Mouse (Mus musculus): ENCODE data around the gene Cacna1g.

Cacna1g gene

DNA sequence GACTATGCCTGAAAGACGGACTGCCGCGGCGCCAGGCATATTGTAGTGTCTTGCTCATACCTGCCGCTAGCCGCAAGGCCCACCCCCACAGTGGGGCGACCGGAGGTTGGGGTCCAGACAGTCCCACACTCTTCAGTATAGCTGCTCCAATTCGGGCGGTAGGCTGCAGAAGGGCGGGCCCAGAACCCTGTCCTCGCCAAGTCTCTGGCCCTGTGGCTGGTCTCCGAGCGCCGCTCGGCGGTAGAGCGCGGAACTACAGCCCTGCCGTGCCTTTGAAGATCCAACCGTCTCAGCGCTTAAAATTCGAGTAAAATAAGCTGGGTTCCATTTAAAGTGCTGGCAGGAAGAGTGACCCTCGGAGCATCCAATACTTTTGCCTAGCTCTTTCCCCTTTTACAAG, 12.0 kb upstream of the Cacna1g start, which contains the start of gene Spata20:
Spata20 (minus strand) TSS at position 179 of the 400 bp plus-strand sequence.
- TF ChIP-seq GATA4 (IDR thresholded peaks at IDR 0.05; ENCODE audit: insufficient replicate concordance, low read length), result no peak

GRCm38 (mm10) chr11:94485223-94485622, 11.2 kb upstream of the Cacna1g start:
- no peak for TF ChIP-seq GATA4 (IDR thresholded peaks at IDR 0.05; ENCODE audit: insufficient replicate concordance, low read length)

DNA sequence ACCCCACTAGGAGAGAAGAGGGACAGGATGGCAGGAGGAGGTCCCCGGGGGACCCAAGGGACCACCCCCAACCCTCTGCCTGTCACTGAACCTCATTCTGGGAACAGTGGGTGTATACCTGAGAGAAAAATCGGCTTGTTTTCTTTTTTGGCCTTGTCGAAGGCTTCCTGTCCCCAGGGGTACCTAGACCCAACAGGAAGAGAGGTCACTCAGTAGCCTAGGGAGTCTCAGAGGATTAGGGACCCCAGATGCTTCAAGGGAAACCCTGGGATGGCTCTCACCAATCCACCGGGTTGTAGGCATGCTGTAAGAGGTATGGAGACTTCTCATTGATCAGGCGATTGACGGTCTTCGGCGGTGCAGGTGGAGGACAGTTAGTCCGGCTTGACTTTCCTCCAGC, 10.6 kb upstream of the Cacna1g start:
- TF ChIP-seq GATA4 (IDR thresholded peaks at IDR 0.05; ENCODE audit: insufficient replicate concordance, low read length), result no peak

- TF ChIP-seq GATA4 (IDR thresholded peaks at IDR 0.05; ENCODE audit: insufficient replicate concordance, low read length), result no peak
Measured at GRCm38 (mm10) chr11:94483921-94484320, 9.9 kb upstream of the Cacna1g start.

DNA sequence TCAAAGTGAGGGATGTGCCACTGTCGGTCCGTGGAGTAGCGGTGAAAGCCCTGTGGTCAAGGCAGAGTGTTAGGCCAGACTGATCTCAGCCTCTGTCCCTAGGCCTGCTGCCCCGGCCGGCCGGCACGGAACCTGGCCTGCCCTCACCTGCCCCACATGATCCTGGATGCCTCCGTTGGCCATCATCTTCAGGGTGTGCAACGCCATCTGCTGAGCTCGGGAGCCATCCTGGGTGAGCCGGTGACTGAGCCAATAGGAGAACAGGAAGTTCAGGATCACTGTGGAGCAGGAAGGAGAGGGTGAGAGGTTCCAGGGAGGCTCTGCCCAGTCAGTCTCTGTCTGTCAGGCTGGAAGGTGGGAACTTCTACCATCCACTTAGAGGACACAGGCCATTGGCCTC, 9.4 kb upstream of the Cacna1g start:
- no peak for TF ChIP-seq GATA4 (IDR thresholded peaks at IDR 0.05; ENCODE audit: insufficient replicate concordance, low read length)

- no peak for TF ChIP-seq GATA4 (IDR thresholded peaks at IDR 0.05; ENCODE audit: insufficient replicate concordance, low read length)
Measured at GRCm38 (mm10) chr11:94482738-94483137, 8.7 kb upstream of the Cacna1g start.

DNA sequence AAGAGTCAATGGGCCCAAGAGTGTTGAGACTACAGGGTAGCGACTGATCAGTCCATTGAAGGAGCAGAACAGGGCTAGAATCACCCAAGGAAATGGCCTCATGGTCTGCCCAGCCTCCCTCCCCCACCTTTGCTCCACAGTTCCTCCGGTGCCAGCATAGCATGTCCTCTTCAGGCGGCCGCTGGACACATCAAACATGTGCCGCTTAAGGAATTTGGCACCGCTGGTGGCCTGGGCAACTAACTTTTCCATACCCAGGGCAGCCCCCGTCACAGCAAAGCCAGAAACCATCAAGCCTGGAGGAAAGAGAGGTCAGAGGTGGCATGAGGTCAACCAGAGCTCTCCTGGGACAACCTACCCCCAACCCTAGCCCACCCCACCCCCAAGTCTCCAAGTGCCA, 8.0 kb upstream of the Cacna1g start:
- no peak for TF ChIP-seq GATA4 (IDR thresholded peaks at IDR 0.05; ENCODE audit: insufficient replicate concordance, low read length)

DNA sequence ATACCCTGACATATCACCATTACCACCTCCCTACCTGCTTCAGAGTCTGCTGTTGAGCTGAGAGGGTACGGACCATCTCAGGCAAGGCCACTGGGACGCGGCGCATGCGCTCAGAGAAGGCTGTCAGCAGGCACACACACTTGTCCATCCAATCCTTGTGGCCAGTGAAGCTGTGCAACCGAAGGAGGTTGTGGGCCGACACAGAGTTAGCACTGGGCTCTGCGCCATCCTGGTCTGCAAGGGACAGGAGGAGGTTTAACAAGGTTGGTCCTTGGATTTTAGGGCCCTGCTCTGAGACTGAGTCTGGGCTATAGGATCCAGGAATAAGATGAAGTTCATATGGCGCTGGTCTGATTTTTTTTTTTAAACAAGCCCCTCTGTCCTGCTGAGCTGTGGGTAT, 6.4 kb upstream of the Cacna1g start:
- TF ChIP-seq GATA4 (IDR thresholded peaks at IDR 0.05; ENCODE audit: insufficient replicate concordance, low read length), result no peak

- TF ChIP-seq GATA4 (IDR thresholded peaks at IDR 0.05; ENCODE audit: insufficient replicate concordance, low read length), result no peak
Measured at GRCm38 (mm10) chr11:94477651-94478050, 3.7 kb upstream of the Cacna1g start.

- no peak for TF ChIP-seq GATA4 (IDR thresholded peaks at IDR 0.05; ENCODE audit: insufficient replicate concordance, low read length)
Measured at GRCm38 (mm10) chr11:94475722-94476121, 1.7 kb upstream of the Cacna1g start.

DNA sequence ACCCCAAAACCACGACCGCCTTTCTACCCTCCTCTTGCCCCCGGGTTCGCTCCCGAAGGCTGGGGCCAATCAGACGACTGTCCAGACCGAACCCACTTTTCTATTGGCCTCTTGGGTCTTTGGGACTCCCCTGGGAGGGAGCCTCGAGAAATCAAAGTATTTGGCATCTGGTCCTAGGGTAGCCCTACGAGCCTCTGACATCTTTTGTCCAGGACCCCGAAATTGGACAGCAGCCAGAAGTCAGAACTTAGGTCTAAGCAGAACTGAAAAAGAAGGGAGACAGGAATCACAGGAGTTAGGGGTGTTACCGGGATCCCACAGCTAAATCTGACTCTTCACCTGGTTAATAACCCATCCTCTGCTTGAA, 529 bp upstream of the Cacna1g start:
- TF ChIP-seq GATA4 (IDR thresholded peaks at IDR 0.05; ENCODE audit: insufficient replicate concordance, low read length), result no peak

DNA sequence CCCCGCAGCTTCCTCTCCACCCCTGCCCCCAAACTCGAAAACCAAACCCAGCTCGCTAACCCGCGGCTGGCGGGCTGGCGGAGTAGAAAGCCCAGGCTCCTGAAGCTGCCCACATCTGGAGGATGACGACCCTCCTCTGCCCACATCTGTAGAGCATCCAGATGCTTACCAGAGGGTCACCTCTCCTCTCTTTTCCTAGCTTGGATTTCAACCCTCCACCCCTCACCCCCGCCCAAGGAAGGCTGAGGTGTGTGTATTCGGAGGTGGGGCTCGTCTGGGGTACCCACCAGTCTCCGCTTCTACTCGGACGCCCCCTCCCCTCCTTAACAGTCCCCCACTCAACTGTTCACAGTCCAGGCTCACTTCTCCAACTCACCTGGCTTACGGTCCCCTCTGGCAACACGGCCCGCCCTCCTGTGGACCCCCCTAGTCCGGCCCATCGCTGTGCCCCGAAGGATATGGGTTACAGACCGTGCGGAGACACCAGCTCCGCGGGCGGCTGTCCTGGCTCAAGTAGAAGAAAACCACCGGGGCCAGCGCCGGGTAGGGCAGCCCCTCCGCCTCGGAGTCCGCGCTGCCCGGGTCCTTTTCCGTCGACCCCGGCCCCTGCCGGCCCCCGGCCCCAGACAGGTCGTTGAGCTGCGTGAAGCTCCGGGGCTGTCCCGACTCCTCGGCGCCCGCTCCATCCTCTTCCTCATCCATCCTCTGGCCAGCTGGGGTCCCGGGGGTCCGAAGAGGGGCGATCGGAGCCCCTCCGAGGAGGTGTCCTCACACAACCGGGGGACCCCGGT, 887 bp downstream of the Cacna1g start:
- TF ChIP-seq GATA4 (IDR thresholded peaks at IDR 0.05; ENCODE audit: insufficient replicate concordance, low read length), result no peak

DNA sequence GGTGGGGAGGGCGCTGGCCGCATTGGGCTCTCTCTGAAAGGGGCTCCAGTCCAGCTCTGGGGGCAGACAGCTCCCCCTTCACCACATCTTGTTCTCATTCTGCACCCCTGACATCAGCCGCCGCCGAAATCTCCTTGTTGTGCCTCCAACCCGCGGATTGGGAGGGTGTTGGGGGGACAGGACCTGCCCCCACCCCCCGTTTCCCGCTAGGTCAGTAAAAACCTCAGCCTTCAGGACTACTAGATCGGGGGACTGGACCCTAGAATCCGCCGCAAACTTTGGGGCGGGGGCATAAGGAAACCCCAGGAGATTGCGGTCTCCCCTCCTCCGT, 1.4 kb downstream of the Cacna1g start:
- TF ChIP-seq GATA4 (IDR thresholded peaks at IDR 0.05; ENCODE audit: insufficient replicate concordance, low read length), result no peak

- no peak for TF ChIP-seq GATA4 (IDR thresholded peaks at IDR 0.05; ENCODE audit: insufficient replicate concordance, low read length)
Measured at GRCm38 (mm10) chr11:94471740-94472584, 2.0 kb downstream of the Cacna1g start.

GRCm38 (mm10) chr11:94470391-94470790, 3.6 kb downstream of the Cacna1g start:
- TF ChIP-seq GATA4 (IDR thresholded peaks at IDR 0.05; ENCODE audit: insufficient replicate concordance, low read length), result no peak
